In the genomic region with DNA sequence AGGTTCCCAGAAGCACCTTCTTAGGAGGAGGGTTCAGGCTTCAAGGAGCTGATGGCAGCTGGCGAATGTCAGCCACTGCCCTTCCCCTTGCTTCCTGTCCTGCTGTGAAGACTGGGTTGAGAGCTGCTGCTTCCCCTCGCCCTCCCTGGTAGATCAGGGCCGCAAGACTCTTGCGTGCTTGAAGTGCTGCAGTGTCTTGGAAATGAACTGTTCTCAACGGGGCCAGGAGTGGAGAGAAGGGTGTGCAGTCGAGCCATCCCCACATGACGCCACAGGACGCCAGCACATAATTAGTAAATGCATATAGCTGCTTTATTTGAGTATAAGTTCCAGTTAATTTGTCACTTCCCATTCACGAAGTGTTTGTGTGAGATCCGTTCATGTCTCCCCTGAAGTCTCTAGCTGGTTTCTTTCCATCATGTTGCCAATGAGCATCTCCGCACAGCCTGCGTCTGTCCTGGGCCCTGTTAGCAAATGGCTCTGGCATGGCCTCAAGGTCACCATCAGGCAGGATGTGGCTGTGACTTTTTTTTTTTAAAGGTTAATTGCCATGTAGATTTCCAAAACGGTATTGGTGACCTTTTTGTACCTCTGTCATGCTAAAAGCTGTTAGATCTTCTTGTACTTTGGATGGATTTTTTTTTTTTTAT, we compare ENCODE assay signal across 9 mouse cellular contexts. TPM values are rescaled to one million over a fixed set of nuclear protein-coding genes. Genes with fewer than 3 reads are reported as not detected.
A peak's percentile ranks its signal among the peaks of the same experiment; 100 is the strongest.
DNase-seq lines count a peak whose midpoint lies in the region; ATAC-seq and TF ChIP-seq lines count a peak whose summit lies in the region.
"Had no signal": no experiment of that assay in that cellular context is flagged by ENCODE, and none has a peak within 500 bp of the region (broad histone marks: within the 10 kb centered on the region; RNA-seq: fewer than 3 reads in every experiment).

No protein-coding gene starts in this region.

- TF ChIP-seq CTCF in gastrocnemius, adult 2 months (IDR thresholded peaks at IDR 0.05): no peak

- no peaks in the 10 kb centered on the region for H3K27me3 ChIP-seq in heart, embryonic 11.5 days (ENCODE audit: control insufficient read depth, insufficient read depth, low read length)
- H3K27me3 ChIP-seq in liver, embryonic 12.5 days (replicated peaks): no peaks in the 10 kb centered on the region

- H3K4me1 ChIP-seq in heart, embryonic 11.5 days (ENCODE audit: control insufficient read depth, insufficient read depth, low read length): peaks cover 36% of the 10 kb centered on the region
- peaks cover 19% of the 10 kb centered on the region for H3K4me1 ChIP-seq in liver, embryonic 12.5 days

- H3K9me3 ChIP-seq in heart, embryonic 11.5 days (replicated peaks; ENCODE audit: control insufficient read depth, low read length): no peaks in the 10 kb centered on the region
- no peaks in the 10 kb centered on the region for H3K9me3 ChIP-seq in liver, embryonic 12.5 days (replicated peaks)

- peak; percentile 28 for DNase-seq in gastrocnemius, adult 2 months
- no peak for DNase-seq in gastrocnemius, adult 8-10 months (ENCODE audit: low spot score in 2 of 2)
- DNase-seq in adrenal gland, adult 2 months: peak; percentile 69
- DNase-seq in retina, embryonic 14.5 days (ENCODE audit: low spot score): peak; percentile 32
- no peak for DNase-seq in right cerebral cortex, postnatal 10 days (ENCODE audit: low spot score in 2 of 2)

- no peak overlapping the region for H3K9ac ChIP-seq in heart, embryonic 11.5 days (ENCODE audit: low read depth, low read length)
- H3K9ac ChIP-seq in liver, embryonic 12.5 days: no peak overlapping the region; the same call in 1 of the 2 replicates

- intact Hi-C loops in gastrocnemius, adult 2 months (cut with DNase I): no loop called here

- no peaks in the 10 kb centered on the region for H3K36me3 ChIP-seq in heart, embryonic 11.5 days (ENCODE audit: control insufficient read depth, insufficient read depth, low read length)
- no peaks in the 10 kb centered on the region for H3K36me3 ChIP-seq in liver, embryonic 12.5 days
- H3K36me3 ChIP-seq: G1E had no signal

- WGBS in heart, embryonic 11.5 days (ENCODE audit: insufficient replicate concordance): 9% methylated on average over 13 of the region's 13 CpGs
- WGBS in liver, embryonic 12.5 days (ENCODE audit: insufficient replicate concordance): 18% methylated on average over 13 of the region's 13 CpGs

- peak overlapping the region; percentile 64 for H3K27ac ChIP-seq in gastrocnemius, adult 2 months
- peak overlapping the region; percentile 68; the same call in 1 of the 2 replicates for H3K27ac ChIP-seq in heart, embryonic 11.5 days (ENCODE audit: low read depth, low read length)
- no peak overlapping the region for H3K27ac ChIP-seq in liver, embryonic 12.5 days

- H3K4me2 ChIP-seq in heart, embryonic 11.5 days: peak overlapping the region; percentile 30; the same call in 1 of the 2 replicates
- H3K4me2 ChIP-seq in liver, embryonic 12.5 days: peak overlapping the region; percentile 25; the same call in 1 of the 2 replicates

- peak; percentile 31; the same call in 1 of the 2 replicates for ATAC-seq in heart, embryonic 11.5 days (replicated peaks; ENCODE audit: insufficient number of reproducible peaks, low FRiP score, low TSS enrichment)
- ATAC-seq in liver, embryonic 12.5 days: no peak
- ATAC-seq in activated CD4-positive, CD25-positive, alpha-beta regulatory T cell, adult 4 months: no peak

- H3K4me3 ChIP-seq in gastrocnemius, adult 2 months: peak overlapping the region; percentile 40
- no peak overlapping the region for H3K4me3 ChIP-seq in heart, embryonic 11.5 days (ENCODE audit: low read depth, low read length)
- no peak overlapping the region for H3K4me3 ChIP-seq in liver, embryonic 12.5 days

RNA-seq across cellular contexts. Expression of gene Btbd3, which starts 9.1 kb away (rescaled TPM):
- total RNA-seq in gastrocnemius, adult 2 months (2021): 1 to 10 TPM; 8.4 to 9.7 TPM
- 1 to 10 TPM; 7.3 to 9.6 (median 8.1) TPM for total RNA-seq in gastrocnemius, adult 8-10 months (2022)
- 10 to 100 TPM; 18.3 to 19.7 TPM for total RNA-seq in adrenal gland, adult 2 months (2021)
- 4.1 and 4.5 TPM in 2 replicates for polyA plus RNA-seq in adrenal gland, adult 2 months (2012; rRNA removed)
- 10.5 and 11.8 TPM in 2 replicates for polyA plus RNA-seq in heart, embryonic 11.5 days (2014; fragmentation: Nextera tagmentation; extraction: Ambion mirVana)
- 3.0 and 3.1 TPM in 2 replicates for polyA plus RNA-seq in liver, embryonic 12.5 days (2016; fragmentation: Nextera tagmentation; extraction: Ambion mirVana)
- polyA plus RNA-seq in activated CD4-positive, CD25-positive, alpha-beta regulatory T cell, adult 4 months (2017; shearing (Covaris generic)): not detected
- polyA plus RNA-seq: G1E had no signal

Comparison
In these comparisons a context has a peak if more than half of its experiments do, and no peak if none do; other contexts are left out.
1. DNase-seq: peak in gastrocnemius, adult 2 months (single experiment), adrenal gland, adult 2 months (single experiment) and retina, embryonic 14.5 days (single experiment); none in gastrocnemius, adult 8-10 months (0 of 2) and right cerebral cortex, postnatal 10 days (0 of 2).